Mouse (Mus musculus) midbrain, embryonic 12.5 days (tissue): ENCODE measurements around the gene Mindy1. TPM values are rescaled to one million over a fixed set of nuclear protein-coding genes. Genes with fewer than 3 reads are reported as not detected.

ENCODE experiments used
- ATAC-seq: fragments of 200-750 bp; cut with Nextera tagmentation; 2 replicates; pipeline ENCODE4 v1.8.0; 2017; ENCODE audit warnings: low read depth, moderate TSS enrichment, moderate library complexity; ENCODE audit not compliant: low FRiP score
- H3K27ac ChIP-seq: fragments of 300-500 bp; sonication (generic); replicated peaks from 2 replicates; pipeline ENCODE4 v1.5.1; 2016; ENCODE audit warnings: mild to moderate bottlenecking
- H3K27me3 ChIP-seq: fragments of 300-500 bp; sonication (generic); 2 replicates; pipeline ENCODE4 v1.6.1; 2016; ENCODE audit warnings: mild to moderate bottlenecking
- H3K36me3 ChIP-seq: fragments of 300-500 bp; sonication (generic); 2 replicates; pipeline ENCODE4 v1.6.1; 2016
- H3K4me1 ChIP-seq: fragments of 300-500 bp; sonication (generic); 2 replicates; pipeline ENCODE4 v1.6.1; 2016
- H3K4me2 ChIP-seq: fragments of 300-500 bp; sonication (generic); replicated peaks from 2 replicates; pipeline ENCODE4 v1.6.1; 2016; ENCODE audit warnings: mild to moderate bottlenecking, moderate library complexity
- H3K4me3 ChIP-seq: fragments of 300-500 bp; sonication (generic); 2 replicates; pipeline ENCODE4 v1.5.1; 2016; ENCODE audit warnings: mild to moderate bottlenecking
- H3K9ac ChIP-seq: fragments of 300-500 bp; sonication (generic); replicated peaks from 2 replicates; pipeline ENCODE4 v1.6.1; 2016; ENCODE audit warnings: mild to moderate bottlenecking, moderate library complexity
- H3K9me3 ChIP-seq: fragments of 300-500 bp; sonication (generic); 2 replicates; pipeline ENCODE4 v1.6.1; 2016; ENCODE audit warnings: mild to moderate bottlenecking
- WGBS: fragments of 180-500 bp; shearing (Covaris S2); methylation state at CpG from one replicate; pipeline ENCODE4 v1.1.7; 2016; 5-methylcytosine and 5-hydroxymethylcytosine counted together
- polyA plus RNA-seq: library from polyadenylated mRNA; unstranded; fragments of >200 nt; fragmentation: Nextera tagmentation; extraction: Ambion mirVana; gene quantifications from 2 replicates; pipeline ENCODE4 v1.2.1, GENCODE M21; 2016

The Mindy1 gene
- polyA plus RNA-seq, 1 experiment from 2014 or later: 46.6 TPM

DNA sequence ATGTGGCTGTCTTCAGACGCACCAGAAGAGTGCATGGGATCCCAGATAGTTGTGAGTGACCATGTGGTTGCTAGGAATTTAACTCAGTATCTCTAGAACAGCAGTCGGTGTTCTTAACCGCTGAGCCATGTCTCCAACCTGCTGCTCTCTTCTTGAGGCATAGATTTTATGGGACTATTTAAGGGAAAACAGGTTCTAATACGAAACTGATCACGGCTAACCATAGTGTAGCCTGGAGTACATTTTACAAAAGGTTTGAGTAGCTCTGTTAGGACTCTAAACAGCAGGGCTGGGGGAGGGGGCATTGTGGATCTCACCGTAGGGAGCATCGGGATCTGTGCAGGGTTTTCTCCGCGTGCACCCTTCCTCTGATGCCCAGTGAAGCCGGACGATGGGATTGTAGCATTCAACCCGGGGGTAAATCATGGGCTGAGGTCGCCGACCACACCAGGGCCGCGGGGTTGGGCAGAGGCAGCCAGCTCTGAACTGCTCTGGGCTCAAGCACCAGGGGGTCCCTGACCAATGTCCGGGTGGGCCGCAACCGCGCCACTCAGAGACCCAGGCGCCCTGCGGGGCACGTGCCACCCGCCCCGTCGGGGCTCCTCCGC lies 33.4 kb downstream of the Mindy1 start, which contains the start of gene Cers2:
Gene Cers2 (plus strand): TSS at position 306 of the 608 bp plus-strand sequence.
- peak within 1 kb of the TSS; percentile 80 for H3K4me3 ChIP-seq
- H3K4me2 ChIP-seq: peak within 1 kb of the TSS; percentile 68
- WGBS: 3% methylated on average over 27 of the region's 27 CpGs
- peaks cover 35% of the 10 kb centered on the region for H3K4me1 ChIP-seq
- no peaks in the 10 kb centered on the region; the same call in 1 of the 2 replicates for H3K27me3 ChIP-seq
- ATAC-seq: peak; percentile 17; the same call in 1 of the 2 replicates
- peak within 1 kb of the TSS; percentile 96 for H3K9ac ChIP-seq
- peak within 1 kb of the TSS; percentile 92 for H3K27ac ChIP-seq
- H3K9me3 ChIP-seq: no peaks in the 10 kb centered on the region
- no peaks in the 10 kb centered on the region for H3K36me3 ChIP-seq

DNA sequence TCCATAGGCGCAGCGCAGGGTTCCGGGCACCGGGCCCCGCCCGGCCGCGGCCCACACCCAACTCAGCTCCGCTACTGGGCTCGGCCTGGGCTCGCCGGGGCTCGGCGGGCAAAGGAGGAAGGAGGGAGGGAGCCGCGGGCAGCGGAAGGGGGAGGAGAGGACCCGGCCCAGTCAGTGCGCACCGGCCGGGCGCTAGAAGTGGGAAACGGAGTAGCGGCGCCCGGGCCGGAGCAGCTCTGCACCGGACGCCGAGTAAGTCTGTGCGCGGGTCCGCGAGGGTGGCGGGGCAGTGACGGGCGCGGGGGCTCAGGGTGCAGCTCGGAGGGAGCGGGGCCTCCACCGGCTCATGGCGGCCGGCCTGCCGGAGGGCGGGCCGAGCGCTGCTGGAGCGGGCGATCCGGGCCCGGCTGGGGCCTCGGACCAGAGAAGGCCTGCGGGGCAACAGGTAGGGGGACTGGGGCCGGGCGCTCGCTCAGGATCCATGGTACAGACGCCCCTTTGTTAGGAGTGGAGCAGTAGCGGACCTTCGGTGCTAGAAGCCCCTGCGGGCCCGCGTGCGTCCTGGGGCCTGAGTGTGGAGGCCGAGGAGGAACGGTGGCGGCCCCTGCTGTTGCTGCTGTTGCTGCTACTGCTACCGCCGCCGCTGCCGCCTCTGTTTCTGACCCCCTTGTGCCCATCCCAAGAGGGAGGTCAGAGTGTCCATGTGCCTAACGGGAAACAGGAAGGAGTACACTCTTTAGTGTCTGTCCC lies 34.1 kb downstream of the Mindy1 start:
- WGBS: under 1% methylated on average over 69 of the region's 71 CpGs
- peak overlapping the region; percentile 68 for H3K4me2 ChIP-seq
- peak overlapping the region; percentile 96 for H3K9ac ChIP-seq
- H3K9me3 ChIP-seq: no peaks in the 10 kb centered on the region
- ATAC-seq: peak; percentile 91
- H3K36me3 ChIP-seq: peaks cover 4% of the 10 kb centered on the region; the same call in 1 of the 2 replicates
- H3K27me3 ChIP-seq: no peaks in the 10 kb centered on the region; the same call in 1 of the 2 replicates
- peaks cover 38% of the 10 kb centered on the region for H3K4me1 ChIP-seq
- H3K27ac ChIP-seq: peak overlapping the region; percentile 92
- H3K4me3 ChIP-seq: peak overlapping the region; percentile 80

- H3K4me2 ChIP-seq: peak overlapping the region; percentile 68
- WGBS: 14% methylated on average over 9 of the region's 9 CpGs
- H3K27me3 ChIP-seq: no peaks in the 10 kb centered on the region; the same call in 1 of the 2 replicates
- peak overlapping the region; percentile 96 for H3K9ac ChIP-seq
- H3K4me3 ChIP-seq: peak overlapping the region; percentile 80
- H3K4me1 ChIP-seq: peaks cover 39% of the 10 kb centered on the region
- H3K36me3 ChIP-seq: peaks cover 12% of the 10 kb centered on the region
- no peaks in the 10 kb centered on the region for H3K9me3 ChIP-seq
- H3K27ac ChIP-seq: peak overlapping the region; percentile 92
- ATAC-seq: no peak
Measured at GRCm38 (mm10) chr3:95315844-95316550, 34.9 kb downstream of the Mindy1 start.

GRCm38 (mm10) chr3:95317414-95318080 lies 36.4 kb downstream of the Mindy1 start:
- Histone ChIP-seq H3K36me3 (peaks cover 27% of the 10 kb centered on the region), H3K4me2 (no peak overlapping the region), H3K27ac (no peak overlapping the region), H3K27me3 (no peaks in the 10 kb centered on the region; the same call in 1 of the 2 replicates), H3K9me3 (no peaks in the 10 kb centered on the region), H3K4me3 (no peak overlapping the region), H3K4me1 (peaks cover 39% of the 10 kb centered on the region), H3K9ac (no peak overlapping the region)
- no peak for ATAC-seq
- 24% methylated on average over 12 of the region's 12 CpGs for WGBS

GRCm38 (mm10) chr3:95318548-95318947 lies 37.4 kb downstream of the Mindy1 start:
- no peak overlapping the region for H3K4me3 ChIP-seq
- WGBS: 39% methylated on average over 6 of the region's 6 CpGs
- no peak overlapping the region for H3K27ac ChIP-seq
- no peak for ATAC-seq
- H3K36me3 ChIP-seq: peaks cover 37% of the 10 kb centered on the region
- H3K27me3 ChIP-seq: no peaks in the 10 kb centered on the region; the same call in 1 of the 2 replicates
- H3K9me3 ChIP-seq: no peaks in the 10 kb centered on the region
- peaks cover 39% of the 10 kb centered on the region for H3K4me1 ChIP-seq
- no peak overlapping the region for H3K4me2 ChIP-seq
- H3K9ac ChIP-seq: no peak overlapping the region

GRCm38 (mm10) chr3:95319110-95319509 lies 38.0 kb downstream of the Mindy1 start:
- Histone ChIP-seq H3K27ac (no peak overlapping the region), H3K36me3 (peaks cover 43% of the 10 kb centered on the region), H3K9me3 (no peaks in the 10 kb centered on the region), H3K27me3 (no peaks in the 10 kb centered on the region), H3K4me3 (no peak overlapping the region), H3K4me1 (peaks cover 38% of the 10 kb centered on the region), H3K9ac (no peak overlapping the region), H3K4me2 (no peak overlapping the region)
- 80% methylated on average over 2 of the region's 2 CpGs for WGBS
- no peak for ATAC-seq

- H3K4me3 ChIP-seq: no peak overlapping the region
- no peak overlapping the region for H3K27ac ChIP-seq
- 78% methylated on average over 12 of the region's 12 CpGs for WGBS
- H3K36me3 ChIP-seq: peaks cover 51% of the 10 kb centered on the region
- no peaks in the 10 kb centered on the region for H3K27me3 ChIP-seq
- no peak overlapping the region for H3K9ac ChIP-seq
- ATAC-seq: no peak
- H3K4me1 ChIP-seq: peaks cover 32% of the 10 kb centered on the region
- no peaks in the 10 kb centered on the region for H3K9me3 ChIP-seq
- H3K4me2 ChIP-seq: no peak overlapping the region
Measured at GRCm38 (mm10) chr3:95319701-95320625, 38.8 kb downstream of the Mindy1 start.

DNA sequence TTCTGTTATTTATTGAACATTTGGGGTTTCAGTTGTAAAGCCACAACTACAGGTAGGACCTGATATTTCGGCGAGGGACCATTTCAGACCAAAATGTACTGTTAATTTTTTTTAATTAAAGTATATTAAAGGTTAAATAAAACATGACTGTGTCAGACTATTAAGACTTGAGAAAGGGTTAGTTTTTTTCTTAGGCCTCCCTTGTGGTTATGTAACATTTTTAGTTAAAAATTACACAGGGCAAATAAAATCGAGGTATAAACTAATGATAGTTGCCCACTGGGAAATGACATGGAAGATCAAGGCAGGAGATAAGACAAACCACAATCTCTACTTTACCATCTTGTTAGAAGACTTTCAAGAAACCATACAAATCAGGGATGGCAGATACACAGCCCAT lies 42.3 kb downstream of the Mindy1 start:
- 95% methylated on average over 3 of the region's 3 CpGs for WGBS
- H3K9me3 ChIP-seq: no peaks in the 10 kb centered on the region
- H3K36me3 ChIP-seq: peaks cover 85% of the 10 kb centered on the region
- ATAC-seq: no peak
- H3K4me1 ChIP-seq: peaks cover 11% of the 10 kb centered on the region; the same call in 1 of the 2 replicates
- H3K9ac ChIP-seq: no peak overlapping the region
- H3K4me2 ChIP-seq: no peak overlapping the region
- H3K4me3 ChIP-seq: no peak overlapping the region
- H3K27ac ChIP-seq: no peak overlapping the region
- no peaks in the 10 kb centered on the region for H3K27me3 ChIP-seq

GRCm38 (mm10) chr3:95324454-95325144 lies 43.5 kb downstream of the Mindy1 start:
- Histone ChIP-seq H3K4me1 (peaks cover 3% of the 10 kb centered on the region; the same call in 1 of the 2 replicates), H3K4me2 (no peak overlapping the region), H3K4me3 (no peak overlapping the region), H3K36me3 (peaks cover 92% of the 10 kb centered on the region), H3K27me3 (no peaks in the 10 kb centered on the region), H3K27ac (no peak overlapping the region), H3K9ac (no peak overlapping the region), H3K9me3 (no peaks in the 10 kb centered on the region)
- no peak for ATAC-seq
- WGBS: 96% methylated on average over 6 of the region's 6 CpGs

DNA sequence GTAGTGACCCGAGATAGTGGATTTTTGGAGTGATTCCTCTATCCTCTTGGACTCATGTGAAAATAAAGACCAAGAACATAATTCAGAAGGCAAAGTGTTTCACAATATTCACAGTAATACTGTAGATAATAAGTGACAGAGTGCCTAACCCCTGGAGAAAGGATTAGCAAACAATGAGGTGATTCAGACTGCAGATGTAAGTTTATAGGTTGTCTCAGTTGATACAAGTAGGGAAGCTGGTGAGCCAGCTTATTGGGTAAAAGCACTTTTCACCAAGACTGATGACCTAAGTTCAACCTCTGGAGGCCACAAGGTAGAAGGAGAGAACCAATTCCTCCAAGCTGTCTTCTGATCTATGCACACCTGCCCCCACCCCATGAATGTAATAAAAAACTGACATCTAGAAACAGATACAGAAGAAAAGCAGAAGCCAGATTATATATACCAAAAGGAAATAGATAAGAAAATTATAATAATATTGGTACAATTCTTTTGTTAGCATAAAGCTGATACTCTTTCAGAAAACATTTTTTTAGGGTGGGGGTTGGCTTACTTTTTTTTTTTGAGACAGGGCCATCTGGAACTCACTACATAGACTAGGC lies 47.8 kb downstream of the Mindy1 start:
- ATAC-seq: no peak
- WGBS: 88% methylated on average over 1 of the region's 1 CpGs
- H3K36me3 ChIP-seq: peaks cover 85% of the 10 kb centered on the region

More for the DNA sequence above, 47.8 kb downstream of the Mindy1 start:
- Histone ChIP-seq H3K27me3 (no peaks in the 10 kb centered on the region), H3K9me3 (no peaks in the 10 kb centered on the region), H3K4me1 (no peaks in the 10 kb centered on the region), H3K4me2 (no peak overlapping the region), H3K27ac (no peak overlapping the region), H3K9ac (no peak overlapping the region), H3K4me3 (no peak overlapping the region)
